Mouse (Mus musculus) E14TG2a.4 (cell line): ENCODE measurements at regions not wholly inside any gene's neighbourhood (a gene's known extent, or its start where the extent isn't known, plus 50 kb on each side); places are given as distances from the start of the nearest gene placed in this dataset.

Source experiments
- H3K27me3 ChIP-seq: 2 replicates; pipeline ENCODE4 v1.6.1; 2014; ENCODE audit warnings: low read length, control low read depth; ENCODE audit not compliant: insufficient read depth
- H3K36me3 ChIP-seq: 2 replicates; pipeline ENCODE4 v1.6.1; 2014; ENCODE audit warnings: low read length, control low read depth; ENCODE audit not compliant: insufficient read depth
- H3K4me1 ChIP-seq: replicated peaks from 2 replicates; pipeline ENCODE4 v1.6.1; 2014; ENCODE audit warnings: low read depth, low read length, control low read depth
- H3K4me3 ChIP-seq: replicated peaks from 2 replicates; pipeline ENCODE4 v1.5.1; 2014; ENCODE audit warnings: mild to moderate bottlenecking, low read length
- H3K9me3 ChIP-seq: 2 replicates; pipeline ENCODE4 v1.6.1; 2014; ENCODE audit warnings: low read length, control low read depth
- CTCF ChIP-seq: conservative IDR thresholded peaks from 2 replicates; pipeline ENCODE4 v1.5.1; 2014; ENCODE audit warnings: low read length
- NANOG ChIP-seq: IDR thresholded peaks from 2 replicates; pipeline ENCODE4 v1.6.1; 2014; ENCODE audit warnings: borderline replicate concordance, low read length, mixed read lengths
- POU5F1 ChIP-seq: IDR thresholded peaks from 2 replicates; pipeline ENCODE4 v1.6.1; 2014; ENCODE audit warnings: low read length, borderline replicate concordance

DNA sequence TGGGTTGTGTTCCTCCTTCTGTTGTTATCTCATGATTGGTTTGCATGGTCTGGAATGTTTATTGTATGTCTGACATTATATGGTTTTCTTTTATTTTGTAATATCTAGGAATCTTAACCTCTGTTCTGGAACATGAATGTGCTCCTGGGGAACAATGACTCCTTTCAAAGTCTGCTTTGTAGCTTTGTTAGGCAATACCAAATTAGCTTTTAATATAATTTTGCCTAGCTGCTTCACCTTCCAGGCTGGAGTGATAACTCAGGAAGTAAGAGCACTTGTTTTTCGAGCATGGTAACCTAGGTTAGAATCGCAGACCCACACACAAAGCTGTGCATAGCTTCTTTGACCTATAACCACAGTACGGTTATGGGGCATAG, 199.4 kb upstream of the Mmadhc start:
- H3K27me3 ChIP-seq: no peaks in the 10 kb centered on the region
- H3K9me3 ChIP-seq: peaks cover 5% of the 10 kb centered on the region; the same call in 1 of the 2 replicates
- no peaks in the 10 kb centered on the region for H3K4me1 ChIP-seq
- TF ChIP-seq NANOG (no peak), CTCF (no peak), POU5F1 (no peak)
- H3K4me3 ChIP-seq: no peak overlapping the region
- H3K36me3 ChIP-seq: no peaks in the 10 kb centered on the region

DNA sequence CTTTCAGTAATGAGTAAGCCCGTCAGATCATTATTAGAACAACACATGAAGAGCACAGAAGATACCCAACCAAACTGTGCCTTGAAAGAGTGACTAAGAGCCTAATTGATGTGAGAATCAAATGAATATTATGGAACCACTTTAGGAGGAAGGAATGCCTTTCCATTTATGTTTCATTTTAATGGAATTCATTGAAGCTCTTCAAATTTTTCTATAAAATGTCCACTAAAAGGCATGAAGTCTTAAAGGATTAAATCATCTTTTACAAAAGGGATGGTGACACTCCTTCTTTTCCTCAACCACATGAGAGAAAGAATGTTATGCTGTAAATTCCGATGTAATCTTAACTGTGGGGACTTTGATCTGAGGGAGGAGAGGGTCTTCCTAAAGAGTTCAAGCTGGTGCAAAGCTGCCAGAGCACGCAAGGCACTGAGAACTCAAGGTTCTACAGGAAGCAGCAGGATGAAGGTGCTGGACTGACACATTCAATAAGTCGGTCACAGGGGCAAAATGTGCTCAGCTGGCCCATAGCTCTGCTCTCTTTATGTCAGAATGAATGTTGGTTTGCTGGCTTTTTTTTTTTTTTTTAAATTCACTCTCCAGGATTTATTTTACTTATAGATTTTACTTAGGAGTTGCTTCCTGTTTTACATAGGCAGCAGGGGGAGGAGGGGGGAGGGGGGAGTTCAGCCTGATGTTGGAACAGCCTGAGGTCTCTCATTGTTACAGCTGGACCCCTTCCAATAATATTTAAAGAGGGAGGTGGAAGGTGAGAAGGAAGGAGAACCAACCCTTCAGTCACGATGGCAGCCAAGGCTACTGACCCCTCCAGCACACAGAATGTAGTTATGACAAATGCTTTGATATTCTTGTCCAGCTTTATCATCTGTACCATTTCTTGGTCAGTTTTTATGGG, 198.8 kb upstream of the Mmadhc start:
- no peaks in the 10 kb centered on the region for H3K27me3 ChIP-seq
- no peak overlapping the region for H3K4me3 ChIP-seq
- no peaks in the 10 kb centered on the region for H3K4me1 ChIP-seq
- TF ChIP-seq CTCF (no peak), NANOG (no peak)
- H3K9me3 ChIP-seq: peaks cover 5% of the 10 kb centered on the region; the same call in 1 of the 2 replicates
- no peaks in the 10 kb centered on the region for H3K36me3 ChIP-seq

DNA sequence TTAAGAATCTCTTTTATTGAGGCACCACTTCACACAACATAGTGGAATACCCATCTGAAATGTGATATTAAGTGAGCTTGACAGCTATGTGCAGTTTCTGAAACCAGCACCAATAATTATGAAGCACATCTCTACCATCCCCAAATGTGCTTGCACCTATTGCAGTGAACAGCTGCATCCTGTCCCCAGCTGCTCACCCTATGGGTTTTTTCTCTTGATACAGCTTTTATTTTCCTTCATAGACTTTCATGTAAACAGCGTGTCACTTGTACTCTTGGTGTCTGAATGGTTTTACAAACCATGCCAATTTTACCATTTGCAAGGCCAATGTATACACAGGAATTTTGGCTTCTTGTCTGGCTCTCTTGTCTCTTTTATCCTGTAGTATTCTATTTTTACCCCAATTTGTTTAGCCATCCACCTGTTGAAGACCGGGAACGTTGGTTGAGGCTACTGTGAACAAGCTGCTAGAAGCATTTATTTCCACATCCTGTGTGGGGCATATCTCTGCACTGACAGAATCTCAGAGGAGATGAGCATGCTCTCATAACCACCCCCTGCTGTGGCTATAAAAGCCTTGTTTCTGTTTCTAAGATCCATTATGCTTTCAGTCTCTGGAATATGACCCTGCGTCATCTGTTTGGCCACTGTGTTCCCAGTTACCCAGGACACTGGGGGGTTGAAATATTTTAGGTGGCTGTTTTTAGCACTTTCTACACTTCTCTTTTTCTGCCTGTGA, 197.2 kb upstream of the Mmadhc start:
- H3K36me3 ChIP-seq: no peaks in the 10 kb centered on the region
- no peak overlapping the region for H3K4me3 ChIP-seq
- TF ChIP-seq CTCF: no peak
- no peak for TF ChIP-seq POU5F1
- no peak for TF ChIP-seq NANOG
- no peaks in the 10 kb centered on the region for H3K4me1 ChIP-seq
- H3K9me3 ChIP-seq: peaks cover 5% of the 10 kb centered on the region; the same call in 1 of the 2 replicates
- H3K27me3 ChIP-seq: no peaks in the 10 kb centered on the region

DNA sequence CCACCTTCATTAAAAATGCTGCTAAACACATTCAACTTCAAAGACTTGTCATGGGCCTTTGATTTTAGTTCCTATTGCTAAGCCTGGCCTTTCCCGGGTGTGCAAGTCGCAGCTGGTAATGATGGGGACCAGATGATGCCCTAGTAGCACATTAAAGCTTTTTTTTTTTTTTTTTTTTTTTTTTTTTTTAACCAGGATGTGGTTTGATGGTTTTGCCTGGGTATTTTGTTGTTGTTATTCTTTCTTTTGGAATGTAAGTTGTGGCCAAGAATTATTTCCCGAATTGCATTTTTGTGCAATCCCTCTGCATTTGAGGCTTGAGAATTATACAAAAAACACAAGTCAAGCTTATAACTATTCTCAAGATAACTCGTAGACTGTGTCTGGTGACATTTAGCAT, 167.2 kb upstream of the Mmadhc start:
- TF ChIP-seq NANOG (no peak), CTCF (no peak), POU5F1 (no peak)
- H3K9me3 ChIP-seq: peaks cover 11% of the 10 kb centered on the region
- H3K27me3 ChIP-seq: no peaks in the 10 kb centered on the region
- no peaks in the 10 kb centered on the region for H3K4me1 ChIP-seq
- no peak overlapping the region for H3K4me3 ChIP-seq
- no peaks in the 10 kb centered on the region for H3K36me3 ChIP-seq

DNA sequence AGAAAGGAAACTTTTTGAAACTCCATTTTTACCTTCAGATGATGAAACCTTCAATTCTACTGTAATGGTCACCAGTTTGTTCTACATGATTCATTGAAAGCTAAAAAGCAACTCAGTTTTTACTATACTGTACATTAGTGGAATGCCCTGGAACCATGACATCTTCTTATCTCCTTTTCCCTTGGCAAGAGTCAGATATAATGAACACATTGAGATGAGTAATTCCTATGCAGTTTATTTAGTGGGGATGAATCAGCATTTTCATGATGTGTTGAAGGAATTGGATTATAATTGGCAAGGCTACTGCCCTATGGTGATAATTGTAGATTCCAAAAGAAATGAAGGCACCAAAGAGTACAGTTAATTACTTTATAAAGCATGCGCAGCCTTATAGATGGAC, 165.8 kb upstream of the Mmadhc start:
- Histone ChIP-seq H3K4me3 (no peak overlapping the region), H3K9me3 (peaks cover 17% of the 10 kb centered on the region), H3K36me3 (no peaks in the 10 kb centered on the region), H3K27me3 (no peaks in the 10 kb centered on the region), H3K4me1 (no peaks in the 10 kb centered on the region)
- no peak for TF ChIP-seq POU5F1
- no peak for TF ChIP-seq NANOG
- TF ChIP-seq CTCF: no peak

DNA sequence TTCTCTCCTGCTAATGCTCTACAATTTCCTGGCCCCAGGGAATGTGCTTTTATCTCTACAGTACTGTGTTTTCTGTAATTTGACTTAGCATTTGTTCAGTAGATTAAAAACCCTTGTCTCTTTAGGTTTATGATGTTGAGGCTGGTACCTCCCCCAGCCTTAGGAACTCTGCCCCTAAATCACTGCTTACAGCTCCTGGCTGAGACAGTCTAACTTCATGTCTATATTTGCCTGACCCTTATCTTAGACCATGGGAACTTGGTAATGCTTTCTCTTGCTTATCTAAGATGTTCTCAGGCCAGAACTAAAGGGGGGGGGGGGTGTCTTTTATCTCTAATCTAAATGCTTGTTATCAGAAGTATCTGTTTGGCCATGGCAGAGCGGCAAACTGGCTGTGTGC, 160.1 kb upstream of the Mmadhc start:
- Histone ChIP-seq H3K36me3 (no peaks in the 10 kb centered on the region), H3K4me3 (no peak overlapping the region), H3K27me3 (no peaks in the 10 kb centered on the region), H3K4me1 (no peaks in the 10 kb centered on the region), H3K9me3 (peaks cover 17% of the 10 kb centered on the region)
- TF ChIP-seq NANOG (no peak), POU5F1 (no peak), CTCF (no peak)

DNA sequence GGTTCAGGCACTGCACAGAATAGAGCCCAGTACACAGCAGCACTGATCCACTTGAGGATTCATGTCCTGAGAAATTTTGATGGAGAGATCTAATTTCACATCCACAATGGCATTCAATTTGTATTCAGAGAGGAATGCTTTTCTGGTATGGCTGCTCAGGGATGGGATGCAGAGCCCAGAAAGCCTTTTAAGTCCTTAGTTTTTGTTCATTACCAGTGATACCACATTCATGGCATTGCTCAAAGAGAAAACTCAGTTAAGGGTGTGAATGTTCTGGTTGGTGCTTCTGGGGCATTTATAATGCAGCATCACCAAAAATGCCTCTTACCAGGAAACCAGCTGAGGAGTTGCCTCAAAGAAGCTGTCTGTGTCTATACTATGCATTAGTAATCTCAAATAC, 151.5 kb upstream of the Mmadhc start:
- no peak overlapping the region for H3K4me3 ChIP-seq
- no peaks in the 10 kb centered on the region for H3K36me3 ChIP-seq
- no peaks in the 10 kb centered on the region for H3K4me1 ChIP-seq
- no peak for TF ChIP-seq POU5F1
- no peak for TF ChIP-seq NANOG
- TF ChIP-seq CTCF: no peak
- 0 out of 2 replicates have a peak, but pooled peaks cover 3% of the 10 kb centered on the region for H3K9me3 ChIP-seq
- no peaks in the 10 kb centered on the region for H3K27me3 ChIP-seq

DNA sequence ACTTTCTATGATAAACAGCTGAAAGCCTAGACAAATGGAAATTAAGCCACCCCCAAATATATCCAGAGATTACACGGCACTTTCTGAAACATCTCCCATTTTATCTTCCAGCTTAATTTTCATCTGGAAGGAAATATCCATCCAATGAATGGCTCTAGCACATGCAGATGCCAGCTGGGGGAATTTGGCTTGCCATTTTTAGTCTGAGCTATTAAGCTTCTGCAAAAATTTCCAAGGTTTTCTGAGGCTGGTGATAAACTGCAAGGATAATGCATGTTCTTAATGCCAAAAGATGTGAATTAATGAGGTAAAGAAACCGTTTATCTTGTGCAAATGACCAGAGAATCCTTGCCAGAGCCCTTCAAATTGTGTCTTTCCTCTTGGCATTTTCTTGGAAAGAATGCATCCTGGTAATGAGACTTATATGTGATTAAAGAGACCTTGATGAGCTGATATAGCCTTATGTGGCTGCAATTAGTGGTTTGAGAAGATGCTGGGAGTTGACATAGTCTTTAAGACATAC, 149.4 kb upstream of the Mmadhc start:
- no peak overlapping the region for H3K4me3 ChIP-seq
- TF ChIP-seq CTCF: no peak
- TF ChIP-seq NANOG: no peak
- TF ChIP-seq POU5F1: no peak

More for the DNA sequence above, 149.4 kb upstream of the Mmadhc start:
- Histone ChIP-seq H3K9me3 (0 out of 2 replicates have a peak, but pooled peaks cover 3% of the 10 kb centered on the region), H3K27me3 (no peaks in the 10 kb centered on the region), H3K4me1 (no peaks in the 10 kb centered on the region), H3K36me3 (no peaks in the 10 kb centered on the region)
